Mouse (Mus musculus) C2C12 (cell line): ENCODE measurements around the gene Tkt. TPM values are rescaled to one million over a fixed set of nuclear protein-coding genes. Genes with fewer than 3 reads are reported as not detected.
A peak's percentile ranks its signal among the peaks of the same experiment; 100 is the strongest.

Source experiments
- H3K27me3 ChIP-seq: one replicate; pipeline ENCODE4 v1.6.1; 2011; ENCODE audit not compliant: control insufficient read depth, insufficient read depth, insufficient read length
- H3K36me3 ChIP-seq: one replicate; pipeline ENCODE4 v1.6.1; 2011; ENCODE audit not compliant: control insufficient read depth, insufficient read depth
- H3K4me3 ChIP-seq: one replicate; pipeline ENCODE4 v1.5.1; 2011; ENCODE audit warnings: mild to moderate bottlenecking, control low read depth; ENCODE audit not compliant: poor library complexity, insufficient read depth, severe bottlenecking
- H3K79me2 ChIP-seq: one replicate; pipeline ENCODE4 v1.6.1; 2011; ENCODE audit not compliant: control insufficient read depth, insufficient read depth
- H3K79me3 ChIP-seq: one replicate; pipeline ENCODE4 v1.6.1; 2011; ENCODE audit warnings: low read depth, control low read depth
- H3ac ChIP-seq: one replicate; pipeline ENCODE3; 2011; ENCODE audit warnings: low read depth; ENCODE audit not compliant: control insufficient read depth, insufficient read length
- CEBPB ChIP-seq: IDR thresholded peaks from one replicate; pipeline ENCODE4 v1.6.1; 2011; ENCODE audit warnings: low read depth, mild to moderate bottlenecking, control low read depth, moderate library complexity
- CTCF ChIP-seq: IDR thresholded peaks from one replicate; pipeline ENCODE4 v1.5.1; 2011; ENCODE audit not compliant: control insufficient read depth, insufficient read depth, insufficient read length
- FOSL1 ChIP-seq: IDR thresholded peaks from one replicate; pipeline ENCODE4 v1.8.0; 2011; ENCODE audit warnings: mild to moderate bottlenecking, low read length; ENCODE audit not compliant: poor library complexity, insufficient read depth, severe bottlenecking
- MAX ChIP-seq: IDR thresholded peaks from one replicate; pipeline ENCODE4 v1.6.1; 2011; ENCODE audit warnings: mild to moderate bottlenecking, control low read depth
- MYOD1 ChIP-seq: IDR thresholded peaks from one replicate; pipeline ENCODE4 v1.6.1; 2011; ENCODE audit warnings: low read depth; ENCODE audit not compliant: control insufficient read depth, insufficient read length
- MYOG ChIP-seq: IDR thresholded peaks from one replicate; pipeline ENCODE4 v1.6.1; 2011; ENCODE audit not compliant: control insufficient read depth, insufficient read length; ENCODE audit errors: extremely low read depth
- USF1 ChIP-seq: IDR thresholded peaks from one replicate; pipeline ENCODE4 v1.6.1; 2011; ENCODE audit warnings: low read depth, mild to moderate bottlenecking, control low read depth, moderate library complexity
- polyA plus RNA-seq: library from polyadenylated mRNA; unstranded; fragments of >200 nt; fragmentation: generic; extraction: Trizol; gene quantifications from one replicate; pipeline ENCODE4 v1.2.1, GENCODE M21; 2012; ENCODE audit warnings: missing spikeins

The Tkt gene
- polyA plus RNA-seq, 1 experiment: 86.5 TPM

DNA sequence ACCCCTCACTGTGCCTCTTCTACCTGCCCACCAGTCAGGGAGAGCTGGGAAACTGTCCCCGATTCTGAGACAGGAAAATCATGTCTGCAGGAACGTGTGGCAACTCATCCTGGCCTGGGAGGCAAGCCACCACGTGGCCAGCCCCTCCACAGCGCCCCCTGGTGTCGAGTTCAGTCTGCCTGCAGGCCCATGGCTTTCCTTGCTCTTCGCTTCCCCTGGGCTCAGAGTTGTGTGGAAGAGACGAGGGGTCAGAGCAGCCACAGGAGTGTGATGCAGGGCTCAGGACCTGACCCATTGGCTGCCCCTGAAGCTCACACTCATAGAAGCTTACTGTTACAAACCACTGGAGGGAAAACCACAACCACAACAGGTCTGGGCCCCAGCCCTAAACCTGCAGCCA lies 64.4 kb downstream of the Tkt start:
- no peak overlapping the region for H3K4me3 ChIP-seq
- peaks cover 9% of the 10 kb centered on the region for H3K36me3 ChIP-seq
- H3K79me3 ChIP-seq: peaks cover 7% of the 10 kb centered on the region
- H3ac ChIP-seq: no peak overlapping the region
- H3K27me3 ChIP-seq: no peaks in the 10 kb centered on the region
- H3K79me2 ChIP-seq: peaks cover 40% of the 10 kb centered on the region
- TF ChIP-seq USF1 (peak; percentile 86), MYOD1 (no peak), MAX (peak; percentile 93), CTCF (peak; percentile 96), CEBPB (no peak), MYOG (no peak), FOSL1 (no peak)

DNA sequence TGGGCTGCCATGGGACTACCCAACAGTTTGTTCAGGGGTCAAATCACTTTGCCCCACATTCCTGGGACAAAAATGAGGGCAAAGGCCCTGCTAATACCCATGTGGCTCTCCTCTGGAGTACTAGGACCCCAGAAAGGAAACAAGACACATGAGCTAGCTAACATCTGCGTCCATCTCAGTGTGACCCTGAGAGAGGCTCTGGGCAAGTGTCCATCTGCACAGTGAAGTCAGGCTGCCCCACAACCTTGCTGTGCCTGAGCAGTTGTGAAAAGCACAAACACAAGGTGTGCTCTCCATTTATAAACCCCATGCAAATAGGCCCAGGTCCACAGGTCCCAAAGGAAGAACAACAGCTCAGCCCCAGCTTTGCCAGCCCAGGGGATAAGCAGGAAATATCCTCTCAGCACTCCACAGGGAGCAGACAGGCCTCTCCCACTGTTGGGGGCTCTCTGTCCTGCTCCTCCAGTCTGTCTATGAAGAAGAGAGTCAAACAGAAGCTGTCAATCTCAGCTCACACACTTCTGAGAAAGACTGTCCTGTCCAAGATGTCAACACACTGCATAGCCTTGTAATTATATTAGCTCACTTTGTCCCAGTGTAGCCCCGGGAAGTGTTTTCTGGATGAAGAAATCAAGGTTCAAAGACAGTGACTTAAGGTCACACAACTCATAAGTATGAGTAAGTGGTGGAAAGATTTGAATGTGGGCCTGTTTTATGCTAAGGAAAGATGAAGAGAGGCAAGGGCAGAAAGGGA lies 65.0 kb downstream of the Tkt start:
- Histone ChIP-seq H3K79me3 (peaks cover 7% of the 10 kb centered on the region), H3K4me3 (no peak overlapping the region), H3K36me3 (peaks cover 9% of the 10 kb centered on the region), H3K27me3 (no peaks in the 10 kb centered on the region), H3ac (no peak overlapping the region), H3K79me2 (peaks cover 42% of the 10 kb centered on the region)
- TF ChIP-seq CEBPB (no peak), MAX (no peak), MYOG (no peak), USF1 (no peak), FOSL1 (no peak), CTCF (no peak), MYOD1 (no peak)

DNA sequence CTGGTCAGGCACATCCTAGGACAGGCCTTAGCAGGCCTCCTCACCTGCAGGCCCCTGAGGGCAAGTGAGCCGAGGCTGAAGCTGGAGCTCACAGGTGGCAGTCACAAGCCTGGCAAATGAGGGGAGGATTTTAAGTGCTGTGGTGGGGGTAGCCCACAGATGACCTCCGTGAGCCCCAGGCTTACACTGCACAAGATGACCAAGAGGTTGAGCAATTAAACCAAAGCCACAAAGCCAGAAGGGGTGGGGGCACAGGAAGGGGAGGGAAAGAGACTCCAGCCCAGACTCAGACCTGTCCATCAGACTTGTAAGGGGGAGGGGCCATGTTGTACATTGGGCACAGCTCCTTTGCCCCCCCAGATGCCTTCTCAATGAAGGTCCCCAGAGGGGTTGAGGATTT lies 68.6 kb downstream of the Tkt start:
- Histone ChIP-seq H3K27me3 (no peaks in the 10 kb centered on the region), H3K79me3 (peaks cover 10% of the 10 kb centered on the region), H3K36me3 (no peaks in the 10 kb centered on the region), H3ac (no peak overlapping the region), H3K79me2 (peaks cover 63% of the 10 kb centered on the region), H3K4me3 (no peak overlapping the region)
- no peak for TF ChIP-seq MAX
- TF ChIP-seq MYOD1: no peak
- TF ChIP-seq CEBPB: no peak
- no peak for TF ChIP-seq CTCF
- TF ChIP-seq MYOG: no peak
- no peak for TF ChIP-seq FOSL1
- TF ChIP-seq USF1: no peak

DNA sequence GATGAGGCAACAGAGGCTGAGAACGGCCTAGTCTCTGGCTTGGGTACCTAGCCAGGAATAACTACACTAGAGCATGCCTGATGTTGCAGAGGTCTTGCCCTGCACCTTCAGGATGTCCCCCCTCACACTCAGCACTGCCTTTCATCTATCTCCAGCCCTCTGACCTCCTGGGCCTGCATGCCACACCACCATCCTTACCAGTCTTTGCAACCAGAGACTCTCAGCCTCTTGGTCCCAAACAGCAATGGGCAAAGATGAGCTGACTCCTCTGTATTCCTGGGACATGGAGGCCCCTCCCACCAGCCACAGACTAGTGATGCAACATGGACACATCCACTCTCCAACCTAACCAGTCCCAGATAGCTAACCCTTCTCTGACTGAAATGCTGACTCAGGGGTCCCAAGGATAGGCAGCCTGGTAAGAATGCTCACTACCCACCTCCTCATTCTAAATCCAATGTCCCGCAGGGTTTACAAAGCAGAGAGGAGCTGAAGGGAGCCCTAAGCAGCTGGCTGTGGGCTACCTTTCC lies 70.7 kb downstream of the Tkt start:
- Histone ChIP-seq H3ac (no peak overlapping the region), H3K4me3 (no peak overlapping the region), H3K79me2 (peaks cover 74% of the 10 kb centered on the region), H3K79me3 (peaks cover 16% of the 10 kb centered on the region), H3K27me3 (no peaks in the 10 kb centered on the region), H3K36me3 (peaks cover 5% of the 10 kb centered on the region)
- no peak for TF ChIP-seq MAX
- no peak for TF ChIP-seq CTCF
- TF ChIP-seq MYOG: no peak
- TF ChIP-seq USF1: no peak
- no peak for TF ChIP-seq FOSL1
- TF ChIP-seq MYOD1: no peak
- no peak for TF ChIP-seq CEBPB

DNA sequence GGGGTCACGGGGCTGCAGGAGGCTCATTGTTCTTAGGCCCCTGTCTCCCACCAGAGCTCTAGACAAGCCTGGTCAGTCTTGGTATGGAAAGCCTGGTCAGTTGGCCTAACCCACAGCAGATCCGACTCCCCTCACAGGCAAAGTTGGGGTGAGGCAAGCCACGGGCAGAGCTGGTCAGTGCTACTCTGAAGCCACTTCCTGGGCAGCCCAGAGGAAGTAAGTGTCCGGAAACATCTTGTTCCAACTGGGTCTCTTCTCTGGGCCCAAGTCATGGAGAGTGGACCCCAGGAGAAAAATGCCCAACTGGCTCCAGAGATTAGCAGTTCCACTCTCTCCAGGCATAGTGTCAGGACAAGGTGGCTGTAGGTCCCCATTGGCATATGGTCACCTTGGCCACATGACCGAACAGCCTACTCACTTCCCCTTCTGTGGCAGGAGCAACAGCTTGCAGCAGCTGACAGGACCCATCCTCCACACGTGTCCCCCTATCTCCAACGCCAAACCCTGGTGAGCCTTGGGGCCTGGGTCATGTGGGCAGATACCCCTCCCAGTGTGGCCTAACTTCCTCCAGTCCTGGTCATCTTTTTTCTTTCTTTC lies 71.9 kb downstream of the Tkt start:
- no peak for TF ChIP-seq MAX
- no peak for TF ChIP-seq USF1
- no peak for TF ChIP-seq MYOD1
- TF ChIP-seq FOSL1: no peak
- no peak for TF ChIP-seq CEBPB
- no peak for TF ChIP-seq MYOG
- no peak for TF ChIP-seq CTCF
- peaks cover 5% of the 10 kb centered on the region for H3K36me3 ChIP-seq
- peaks cover 21% of the 10 kb centered on the region for H3K79me3 ChIP-seq
- no peaks in the 10 kb centered on the region for H3K27me3 ChIP-seq
- H3K79me2 ChIP-seq: peaks cover 86% of the 10 kb centered on the region
- no peak overlapping the region for H3K4me3 ChIP-seq
- no peak overlapping the region for H3ac ChIP-seq

DNA sequence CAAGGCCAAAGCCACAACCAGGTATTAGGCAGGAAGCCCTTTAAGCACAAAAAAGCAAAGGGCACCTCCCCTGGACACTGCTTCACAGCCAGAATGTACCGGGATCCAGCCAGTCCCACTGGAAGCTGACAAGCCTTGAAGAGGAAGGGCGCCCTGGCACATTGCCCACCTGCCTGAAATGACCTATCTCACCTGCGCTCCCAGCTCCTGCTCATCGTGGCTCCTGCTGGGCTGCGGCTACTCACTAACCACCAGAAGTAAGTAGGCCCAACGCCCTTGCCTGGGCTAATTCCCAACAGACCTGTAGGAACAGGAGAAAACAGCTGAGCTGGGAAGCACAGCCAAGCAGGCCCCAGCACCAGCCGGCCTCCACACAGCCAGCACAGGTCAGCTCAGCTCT lies 74.0 kb downstream of the Tkt start:
- Histone ChIP-seq H3K27me3 (no peaks in the 10 kb centered on the region), H3K4me3 (no peak overlapping the region), H3ac (no peak overlapping the region), H3K36me3 (peaks cover 5% of the 10 kb centered on the region), H3K79me2 (peaks cover 81% of the 10 kb centered on the region), H3K79me3 (peaks cover 22% of the 10 kb centered on the region)
- TF ChIP-seq MYOG (no peak), MYOD1 (no peak), USF1 (no peak), CTCF (no peak), CEBPB (no peak), FOSL1 (no peak), MAX (no peak)
